In genomic region chr2:27676478-27677325, GRCm38 (mm10) we compare ENCODE assay signal across 8 mouse cellular contexts. TPM values are rescaled to one million over a fixed set of nuclear protein-coding genes. Genes with fewer than 3 reads are reported as not detected.
A peak's percentile ranks its signal among the peaks of the same experiment; 100 is the strongest.
DNase-seq lines count a peak whose midpoint lies in the region; ATAC-seq and TF ChIP-seq lines count a peak whose summit lies in the region.

No protein-coding gene starts in this region.

- H3K27me3 ChIP-seq in liver, embryonic 14.5 days (ENCODE audit: control insufficient read depth, insufficient read depth, low read length) = peaks cover 9% of the 10 kb centered on the region
- H3K27me3 ChIP-seq in neural tube, embryonic 12.5 days (replicated peaks) = peaks cover 5% of the 10 kb centered on the region; the same call in 1 of the 2 replicates
- H3K27me3 ChIP-seq in thymus, adult 2 months (ENCODE audit: control insufficient read depth, insufficient read depth, low read length) = peaks cover 5% of the 10 kb centered on the region; the same call in 1 of the 2 replicates

- peak overlapping the region; percentile 85 for H3K4me2 ChIP-seq in liver, embryonic 14.5 days (ENCODE audit: low read depth)
- H3K4me2 ChIP-seq in neural tube, embryonic 12.5 days (replicated peaks) = peak overlapping the region; percentile 85

- TF ChIP-seq EP300 in liver, embryonic 14.5 days (IDR thresholded peaks at IDR 0.05; ENCODE audit: low read depth) = no peak

- no peak for TF ChIP-seq POLR2A in thymus, adult 2 months (IDR thresholded peaks at IDR 0.05; ENCODE audit: control insufficient read depth, extremely low read depth, insufficient read depth, low read length, poor library complexity)

- no peaks in the 10 kb centered on the region for H3K36me3 ChIP-seq in liver, embryonic 14.5 days (replicated peaks; ENCODE audit: control insufficient read depth, insufficient read depth, low read depth)
- no peaks in the 10 kb centered on the region for H3K36me3 ChIP-seq in neural tube, embryonic 12.5 days
- H3K36me3 ChIP-seq in thymus, adult 2 months (ENCODE audit: control insufficient read depth, insufficient read depth, low read length) = no peaks in the 10 kb centered on the region

- peak overlapping the region; percentile 35 to 76 for H3K4me3 ChIP-seq in liver, embryonic 14.5 days (ENCODE audit: insufficient read depth in 1 of 2, low read depth in 2 of 2, low read length in 2 of 2)
- peak overlapping the region; percentile 80 for H3K4me3 ChIP-seq in neural tube, embryonic 12.5 days
- peak overlapping the region; percentile 37 for H3K4me3 ChIP-seq in thymus, adult 2 months (ENCODE audit: control insufficient read depth, insufficient read depth, low read length)

- no peak for TF ChIP-seq CTCF in liver, embryonic 14.5 days (IDR thresholded peaks at IDR 0.05; ENCODE audit: low read depth)
- TF ChIP-seq CTCF in thymus, adult 2 months (IDR thresholded peaks at IDR 0.05; ENCODE audit: borderline replicate concordance, control insufficient read depth, extremely low read depth, insufficient read depth, low read length, poor library complexity) = no peak

- peaks cover 0 to 30% of the 10 kb centered on the region in 2 experiments; a peak in 2 of 4 replicates for H3K4me1 ChIP-seq in liver, embryonic 14.5 days (replicated peaks; ENCODE audit: control insufficient read depth in 2 of 2, insufficient read depth in 2 of 2, low read length in 1 of 2)
- H3K4me1 ChIP-seq in neural tube, embryonic 12.5 days = peaks cover 61% of the 10 kb centered on the region
- H3K4me1 ChIP-seq in thymus, adult 2 months (replicated peaks; ENCODE audit: control insufficient read depth, insufficient read depth, low read length) = peaks cover 21% of the 10 kb centered on the region

- 1% methylated on average over 64 of the region's 106 CpGs for WGBS in liver, embryonic 14.5 days (ENCODE audit: insufficient replicate concordance)
- WGBS in neural tube, embryonic 12.5 days = under 1% methylated on average over 47 of the region's 106 CpGs
- WGBS in thymus, adult 2 months = 16% methylated on average over 86 of the region's 106 CpGs

- 0 out of 2 replicates have a peak overlapping the region, but pooled peaks have one; percentile 12 for H3K27ac ChIP-seq in liver, embryonic 14.5 days
- H3K27ac ChIP-seq in neural tube, embryonic 12.5 days = peak overlapping the region; percentile 70
- H3K27ac ChIP-seq in thymus, adult 2 months (ENCODE audit: control insufficient read depth, insufficient read depth, low read length) = no peak overlapping the region

- H3K9ac ChIP-seq in liver, embryonic 14.5 days (replicated peaks) = peak overlapping the region; percentile 65
- peak overlapping the region; percentile 80 for H3K9ac ChIP-seq in neural tube, embryonic 12.5 days

- DNase-seq in layer of hippocampus, adult 18-20 months (ENCODE audit: low spot score in 2 of 2) = peak; percentile 45 to 56
- DNase-seq in layer of hippocampus, adult 9-10 months (ENCODE audit: low spot score) = no peak
- peak; percentile 77 for DNase-seq in embryo, embryonic 10.5 days (ENCODE audit: low spot score)
- peak; percentile 76 to 78 for DNase-seq in heart, adult 9 months (ENCODE audit: low spot score in 2 of 2)
- DNase-seq in kidney, adult 8-10 months = peak; percentile 66 to 76
- no peak for DNase-seq in liver, embryonic 14.5 days (ENCODE audit: low read depth in 3 of 3, low spot score in 3 of 3)
- DNase-seq in thymus, adult 2 months = peak; percentile 58

- H3K9me3 ChIP-seq in liver, embryonic 14.5 days (ENCODE audit: control insufficient read depth, low read length) = no peaks in the 10 kb centered on the region
- H3K9me3 ChIP-seq in neural tube, embryonic 12.5 days = no peaks in the 10 kb centered on the region

- ATAC-seq in liver, embryonic 14.5 days (ENCODE audit: insufficient read depth) = peak; percentile 59
- ATAC-seq in neural tube, embryonic 12.5 days (ENCODE audit: low FRiP score, low read depth) = peak; percentile 70

RNA-seq across cellular contexts. Expression of gene Rxra, which starts 0.5 kb away (rescaled TPM):
- 10 to 100 TPM; 31.0 to 35.1 TPM for total RNA-seq in layer of hippocampus, adult 18-20 months (2021)
- polyA plus RNA-seq in liver, embryonic 14.5 days (2012; rRNA removed) = 7.1 and 7.5 TPM in 2 replicates
- polyA plus RNA-seq in liver, embryonic 14.5 days (2014; fragmentation: Nextera tagmentation; extraction: Ambion mirVana) = 2.4 and 2.9 TPM in 2 replicates
- polyA plus RNA-seq in neural tube, embryonic 12.5 days (2016; fragmentation: Nextera tagmentation; extraction: Ambion mirVana) = 6.6 and 7.3 TPM in 2 replicates
- polyA plus RNA-seq in thymus, adult 2 months (2012; rRNA removed) = 35.9 and 40.3 TPM in 2 replicates

Comparison
In these comparisons a context has a peak if more than half of its experiments do, and no peak if none do; other contexts are left out.
1. DNase-seq: peak in layer of hippocampus, adult 18-20 months (2 of 2), embryo, embryonic 10.5 days (single experiment), heart, adult 9 months (2 of 2), kidney, adult 8-10 months (2 of 2) and thymus, adult 2 months (single experiment); none in layer of hippocampus, adult 9-10 months (single experiment) and liver, embryonic 14.5 days (0 of 3).
2. Peak in every context shown above with its lines, with median percentiles within 50 percentile points of each other: H3K4me3 ChIP-seq.